Mouse (Mus musculus): ENCODE measurements around the gene Gzf1. TPM values are rescaled to one million over a fixed set of nuclear protein-coding genes. Genes with fewer than 3 reads are reported as not detected.

The Gzf1 gene
- total RNA-seq (2015; ENCODE audit: low replicate concordance) = 3.6 and 9.6 TPM in 2 replicates
- 7.1 and 11.0 TPM in 2 replicates for total RNA-seq (2017; ENCODE audit: low replicate concordance)

GRCm38 (mm10) chr2:148680775-148681291 is at the start of gene Gzf1:
Gene Gzf1 (plus strand): TSS chr2:148681023.
- peak; percentile 89 for ATAC-seq (replicated peaks; ENCODE audit: low FRiP score, poor library complexity, severe bottlenecking)

- ATAC-seq (replicated peaks; ENCODE audit: low FRiP score, poor library complexity, severe bottlenecking) = no peak
These were observed 49.2 kb upstream of the Gzf1 start for GRCm38 (mm10) chr2:148631602-148632001.

- ATAC-seq (replicated peaks; ENCODE audit: low FRiP score, poor library complexity, severe bottlenecking) = no peak
These were observed 46.4 kb upstream of the Gzf1 start for GRCm38 (mm10) chr2:148634466-148634865.

- no peak for ATAC-seq (replicated peaks; ENCODE audit: low FRiP score, poor library complexity, severe bottlenecking)
These were observed 38.0 kb upstream of the Gzf1 start for GRCm38 (mm10) chr2:148642610-148643370.

GRCm38 (mm10) chr2:148644421-148645000 is 36.3 kb upstream of the Gzf1 start:
- ATAC-seq (replicated peaks; ENCODE audit: low FRiP score, poor library complexity, severe bottlenecking) = no peak

GRCm38 (mm10) chr2:148650587-148651357 is 30.1 kb upstream of the Gzf1 start:
- ATAC-seq (replicated peaks; ENCODE audit: low FRiP score, poor library complexity, severe bottlenecking) = no peak

- no peak; the same call in 1 of the 2 replicates for ATAC-seq (replicated peaks; ENCODE audit: low FRiP score, poor library complexity, severe bottlenecking)
These were observed 25.9 kb upstream of the Gzf1 start for GRCm38 (mm10) chr2:148654961-148655360.

GRCm38 (mm10) chr2:148663458-148663857 is 17.4 kb upstream of the Gzf1 start:
- ATAC-seq (replicated peaks; ENCODE audit: low FRiP score, poor library complexity, severe bottlenecking) = no peak

- peak; percentile 94 for ATAC-seq (replicated peaks; ENCODE audit: low FRiP score, poor library complexity, severe bottlenecking)
These were observed 8.4 kb upstream of the Gzf1 start, which contains the start of gene Nxt1 for GRCm38 (mm10) chr2:148672199-148673096. Gene Nxt1 (plus strand): TSS chr2:148672601.

GRCm38 (mm10) chr2:148677801-148678200 is 3.0 kb upstream of the Gzf1 start:
- ATAC-seq (replicated peaks; ENCODE audit: low FRiP score, poor library complexity, severe bottlenecking) = no peak

GRCm38 (mm10) chr2:148679346-148679745 is 1.5 kb upstream of the Gzf1 start:
- no peak for ATAC-seq (replicated peaks; ENCODE audit: low FRiP score, poor library complexity, severe bottlenecking)

- peak; percentile 73 for ATAC-seq (replicated peaks; ENCODE audit: low FRiP score, poor library complexity, severe bottlenecking)
These were observed 653 bp downstream of the Gzf1 start for GRCm38 (mm10) chr2:148681461-148681891.

GRCm38 (mm10) chr2:148683031-148683430 is 2.2 kb downstream of the Gzf1 start:
- no peak for ATAC-seq (replicated peaks; ENCODE audit: low FRiP score, poor library complexity, severe bottlenecking)

- no peak for ATAC-seq (replicated peaks; ENCODE audit: low FRiP score, poor library complexity, severe bottlenecking)
These were observed 4.1 kb downstream of the Gzf1 start for GRCm38 (mm10) chr2:148684972-148685371.

- ATAC-seq (replicated peaks; ENCODE audit: low FRiP score, poor library complexity, severe bottlenecking) = no peak
These were observed 4.9 kb downstream of the Gzf1 start for GRCm38 (mm10) chr2:148685709-148686108.

- no peak for ATAC-seq (replicated peaks; ENCODE audit: low FRiP score, poor library complexity, severe bottlenecking)
These were observed 6.0 kb downstream of the Gzf1 start for GRCm38 (mm10) chr2:148686862-148687261.

- ATAC-seq (replicated peaks; ENCODE audit: low FRiP score, poor library complexity, severe bottlenecking) = no peak
These were observed 7.1 kb downstream of the Gzf1 start for GRCm38 (mm10) chr2:148687971-148688370.

GRCm38 (mm10) chr2:148689444-148690140 is 8.8 kb downstream of the Gzf1 start:
- no peak for ATAC-seq (replicated peaks; ENCODE audit: low FRiP score, poor library complexity, severe bottlenecking)

GRCm38 (mm10) chr2:148690291-148690690 is 9.5 kb downstream of the Gzf1 start:
- ATAC-seq (replicated peaks; ENCODE audit: low FRiP score, poor library complexity, severe bottlenecking) = no peak

Measured in erythroid progenitor cell, adult 5-6 weeks (primary cell).